Mouse (Mus musculus) embryonic facial prominence, embryonic 12.5 days (tissue): Measurements from ENCODE around the gene Jund. TPM values are rescaled to one million over a fixed set of nuclear protein-coding genes. Genes with fewer than 3 reads are reported as not detected.

Experiments
- ATAC-seq: fragments of 200-750 bp; cut with Nextera tagmentation; 2 replicates; pipeline ENCODE4 v1.8.0; 2017; ENCODE audit not compliant: insufficient number of reproducible peaks, insufficient read depth, low FRiP score, low TSS enrichment
- H3K27ac ChIP-seq: fragments of 300-500 bp; sonication (generic); 2 replicates; pipeline ENCODE4 v1.5.1; 2016; ENCODE audit warnings: mild to moderate bottlenecking
- H3K27me3 ChIP-seq: fragments of 300-500 bp; sonication (generic); 2 replicates; pipeline ENCODE4 v1.6.1; 2016; ENCODE audit warnings: mild to moderate bottlenecking, moderate library complexity
- H3K36me3 ChIP-seq: fragments of 300-500 bp; sonication (generic); 2 replicates; pipeline ENCODE4 v1.6.1; 2016; ENCODE audit warnings: mild to moderate bottlenecking
- H3K4me1 ChIP-seq: fragments of 300-500 bp; sonication (generic); 2 replicates; pipeline ENCODE4 v1.6.1; 2016
- H3K4me2 ChIP-seq: fragments of 300-500 bp; sonication (generic); replicated peaks from 2 replicates; pipeline ENCODE4 v1.6.1; 2016; ENCODE audit warnings: mild to moderate bottlenecking, moderate library complexity
- H3K4me3 ChIP-seq: fragments of 300-500 bp; sonication (generic); 2 replicates; pipeline ENCODE4 v1.5.1; 2016; ENCODE audit warnings: mild to moderate bottlenecking
- H3K9ac ChIP-seq: fragments of 300-500 bp; sonication (generic); 2 replicates; pipeline ENCODE4 v1.6.1; 2016; ENCODE audit warnings: mild to moderate bottlenecking, moderate library complexity
- H3K9me3 ChIP-seq: fragments of 300-500 bp; sonication (generic); 2 replicates; pipeline ENCODE4 v1.6.1; 2016; ENCODE audit warnings: mild to moderate bottlenecking, moderate library complexity
- WGBS: fragments of 180-500 bp; shearing (Covaris S2); methylation state at CpG from one replicate; pipeline ENCODE4 v1.1.7; 2016; 5-methylcytosine and 5-hydroxymethylcytosine counted together
- polyA plus RNA-seq: library from polyadenylated mRNA; unstranded; fragments of >200 nt; fragmentation: Nextera tagmentation; extraction: Ambion mirVana; gene quantifications from 2 replicates; pipeline ENCODE4 v1.2.1, GENCODE M21; 2016

Jund gene
- polyA plus RNA-seq, 1 experiment from 2014 or later = 150 TPM

GRCm38 (mm10) chr8:70749097-70749674 lies 50.4 kb downstream of the Jund start:
- H3K9ac ChIP-seq = no peak overlapping the region
- H3K27ac ChIP-seq = no peak overlapping the region
- H3K4me3 ChIP-seq = no peak overlapping the region
- WGBS = 80% methylated on average over 19 of the region's 19 CpGs
- H3K4me2 ChIP-seq = no peak overlapping the region
- H3K9me3 ChIP-seq = no peaks in the 10 kb centered on the region
- H3K36me3 ChIP-seq = no peaks in the 10 kb centered on the region
- ATAC-seq = no peak
- peaks cover 10% of the 10 kb centered on the region for H3K4me1 ChIP-seq
- peaks cover 53% of the 10 kb centered on the region for H3K27me3 ChIP-seq

Other genes with a start within 250 kb of the Jund start
- gene Klhl26, start 222.0 kb upstream of the Jund start, polyA plus RNA-seq = 27.7 and 29.6 TPM in 2 replicates
- 27.1 and 29.6 TPM in 2 replicates for gene Tmem59l, start 211.6 kb upstream of the Jund start, polyA plus RNA-seq
- gene Crlf1, start 205.8 kb upstream of the Jund start, polyA plus RNA-seq = 70.1 and 74.4 TPM in 2 replicates
- 145 and 146 TPM in 2 replicates for gene Rex1bd, start 192.2 kb upstream of the Jund start, polyA plus RNA-seq
- gene Uba52, start 188.1 kb upstream of the Jund start, polyA plus RNA-seq = 863 and 916 TPM in 2 replicates
- gene Fkbp8, start 171.2 kb upstream of the Jund start, polyA plus RNA-seq = 306 and 327 TPM in 2 replicates
- gene Kxd1, start 171.0 kb upstream of the Jund start, polyA plus RNA-seq = 53.0 and 54.7 TPM in 2 replicates
- gene Ell, start 159.5 kb upstream of the Jund start, polyA plus RNA-seq = 19.1 TPM in 2 replicates
- 185 and 195 TPM in 2 replicates for gene Isyna1, start 104.6 kb upstream of the Jund start, polyA plus RNA-seq
- gene Ssbp4, start 90.1 kb upstream of the Jund start, polyA plus RNA-seq = 134 and 142 TPM in 2 replicates
- gene Lrrc25, start 82.8 kb upstream of the Jund start, polyA plus RNA-seq = 1.1 and 1.2 TPM in 2 replicates
- not detected in 2 replicates for gene Gdf15, start 66.5 kb upstream of the Jund start, polyA plus RNA-seq
- gene Pgpep1, start 38.6 kb upstream of the Jund start, polyA plus RNA-seq = 59.5 and 70.4 TPM in 2 replicates
- gene Lsm4, start 25.7 kb upstream of the Jund start, polyA plus RNA-seq = 303 and 326 TPM in 2 replicates
- not detected in 2 replicates for gene Iqcn, start 4.5 kb downstream of the Jund start, polyA plus RNA-seq
- not detected in 2 replicates for gene Gm3336, start 19.6 kb downstream of the Jund start, polyA plus RNA-seq
- gene Pde4c, start 24.8 kb downstream of the Jund start, polyA plus RNA-seq = 0.17 and 0.29 TPM in 2 replicates
- 27.0 and 27.6 TPM in 2 replicates for gene Rab3a, start 55.7 kb downstream of the Jund start, polyA plus RNA-seq
- 32.7 and 35.7 TPM in 2 replicates for gene Mpv17l2, start 62.0 kb downstream of the Jund start, polyA plus RNA-seq
- 76.8 and 78.0 TPM in 2 replicates for gene Pik3r2, start 77.8 kb downstream of the Jund start, polyA plus RNA-seq
- 13.7 and 13.9 TPM in 2 replicates for gene Mast3, start 106.1 kb downstream of the Jund start, polyA plus RNA-seq
- 0.13 TPM in 1 of 2 replicates, not detected in the other for gene Il12rb1, start 109.5 kb downstream of the Jund start, polyA plus RNA-seq
- 6.9 and 7.5 TPM in 2 replicates for gene Arrdc2, start 140.8 kb downstream of the Jund start, polyA plus RNA-seq
- 6.7 and 7.0 TPM in 2 replicates for gene Kcnn1, start 164.3 kb downstream of the Jund start, polyA plus RNA-seq
- gene Ccdc124, start 175.0 kb downstream of the Jund start, polyA plus RNA-seq = 123 and 126 TPM in 2 replicates
- 0.19 and 0.20 TPM in 2 replicates for gene Slc5a5, start 193.8 kb downstream of the Jund start, polyA plus RNA-seq
- 3,568 and 3,610 TPM in 2 replicates for gene Rpl18a, start 198.5 kb downstream of the Jund start, polyA plus RNA-seq
- 63.1 and 64.6 TPM in 2 replicates for gene Map1s, start 207.0 kb downstream of the Jund start, polyA plus RNA-seq